Mouse (Mus musculus) large intestine, adult 2 months (tissue): ENCODE measurements at regions not wholly inside any gene's neighbourhood (a gene's known extent, or its start where the extent isn't known, plus 50 kb on each side); places are given as distances from the start of the nearest gene placed in this dataset.
A peak's percentile ranks its signal among the peaks of the same experiment; 100 is the strongest.

ENCODE experiments used
- DNase-seq: peaks from one replicate; pipeline ENCODE4 v3.0.0-alpha.2; 2012; ENCODE audit warnings: low read depth, low spot score
- whole genome bisulfite sequencing: fragments of 180-500 bp; shearing (Covaris S2); methylation state at CpG from one replicate; pipeline ENCODE4 v1.1.7; 2018; 5-methylcytosine and 5-hydroxymethylcytosine counted together

- WGBS = 88% methylated on average over 1 of the region's 1 CpGs
- DNase-seq = no peak
Measured at GRCm38 (mm10) chr1:94642296-94642695, 589.9 kb upstream of the Pdcd1 start.

- DNase-seq = no peak
Measured at GRCm38 (mm10) chr1:94658218-94658617, 605.9 kb upstream of the Pdcd1 start.

GRCm38 (mm10) chr1:94671641-94672040 is 619.3 kb upstream of the Pdcd1 start:
- no peak for DNase-seq
- WGBS = 64% methylated on average over 4 of the region's 4 CpGs

GRCm38 (mm10) chr1:94700517-94700916 is 612.9 kb upstream of the Fam174a start:
- 72% methylated on average over 1 of the region's 1 CpGs for WGBS
- DNase-seq = no peak

- WGBS = 88% methylated on average over 1 of the region's 1 CpGs
- no peak for DNase-seq
Measured at GRCm38 (mm10) chr1:94701688-94702087, 611.7 kb upstream of the Fam174a start.

GRCm38 (mm10) chr1:94712812-94713211 is 600.6 kb upstream of the Fam174a start:
- whole genome bisulfite sequencing = 72% methylated on average over 5 of the region's 5 CpGs
- DNase-seq = no peak

- WGBS = 49% methylated on average over 2 of the region's 2 CpGs
- no peak for DNase-seq
Measured at GRCm38 (mm10) chr1:94717699-94718098, 595.7 kb upstream of the Fam174a start.

- WGBS = 59% methylated on average over 1 of the region's 1 CpGs
- DNase-seq = no peak
Measured at GRCm38 (mm10) chr1:94753523-94753922, 559.9 kb upstream of the Fam174a start.

GRCm38 (mm10) chr1:94789019-94789585 is 524.3 kb upstream of the Fam174a start:
- no peak for DNase-seq
- 87% methylated on average over 2 of the region's 2 CpGs for WGBS

- no peak for DNase-seq
- WGBS = 68% methylated on average over 7 of the region's 7 CpGs
Measured at GRCm38 (mm10) chr1:94790604-94791003, 522.8 kb upstream of the Fam174a start.

GRCm38 (mm10) chr1:94791052-94791451 is 522.4 kb upstream of the Fam174a start:
- WGBS = 31% methylated on average over 6 of the region's 6 CpGs
- DNase-seq = no peak

GRCm38 (mm10) chr1:94796028-94796427 is 517.4 kb upstream of the Fam174a start:
- WGBS = 80% methylated on average over 1 of the region's 1 CpGs
- DNase-seq = no peak

GRCm38 (mm10) chr1:94803722-94804121 is 509.7 kb upstream of the Fam174a start:
- DNase-seq = no peak

GRCm38 (mm10) chr1:94804877-94805276 is 508.5 kb upstream of the Fam174a start:
- 16% methylated on average over 1 of the region's 1 CpGs for WGBS
- peak; percentile 64 for DNase-seq

- no peak for DNase-seq
Measured at GRCm38 (mm10) chr1:94827628-94828027, 485.8 kb upstream of the Fam174a start.

GRCm38 (mm10) chr1:94835982-94836381 is 477.4 kb upstream of the Fam174a start:
- 70% methylated on average over 4 of the region's 4 CpGs for WGBS

GRCm38 (mm10) chr1:94851522-94851921 is 461.9 kb upstream of the Fam174a start:
- WGBS = 58% methylated on average over 1 of the region's 1 CpGs
- no peak for DNase-seq

More at GRCm38 (mm10) chr1:94835982-94836381, 477.4 kb upstream of the Fam174a start:
- DNase-seq = no peak

- no peak for DNase-seq
- WGBS = 90% methylated on average over 2 of the region's 2 CpGs
Measured at GRCm38 (mm10) chr1:94858464-94858863, 455.0 kb upstream of the Fam174a start.

GRCm38 (mm10) chr1:94868872-94869271 is 444.6 kb upstream of the Fam174a start:
- no peak for DNase-seq

GRCm38 (mm10) chr1:94880553-94880952 is 432.9 kb upstream of the Fam174a start:
- WGBS = 91% methylated on average over 1 of the region's 1 CpGs
- DNase-seq = no peak

GRCm38 (mm10) chr1:94904982-94905507 is 408.4 kb upstream of the Fam174a start:
- WGBS = 32% methylated on average over 3 of the region's 3 CpGs
- DNase-seq = peak; percentile 38

- no peak for DNase-seq
Measured at GRCm38 (mm10) chr1:94910839-94911238, 402.6 kb upstream of the Fam174a start.
